Mouse (Mus musculus): Measurements from ENCODE around the gene Cpsf6. TPM values are rescaled to one million over a fixed set of nuclear protein-coding genes. Genes with fewer than 3 reads are reported as not detected.

Cpsf6 gene
- polyA plus RNA-seq, 1 experiment from 2014 or later: 61.0 TPM

GRCm38 (mm10) chr10:117377431-117378290 is 2.2 kb downstream of the Cpsf6 start:
- Histone ChIP-seq H3K9me3 (ENCODE audit: low read length) (no peaks in the 10 kb centered on the region), H3K27ac (ENCODE audit: low read length) (no peak overlapping the region), H3K36me3 (ENCODE audit: insufficient read depth, low read length) (no peaks in the 10 kb centered on the region), H3K4me1 (ENCODE audit: insufficient read depth, low read depth, low read length) (0 out of 2 replicates have a peak, but pooled peaks cover 4% of the 10 kb centered on the region), H3K4me2 (replicated peaks; ENCODE audit: low read depth, low read length) (peak overlapping the region; percentile 75), H3K27me3 (replicated peaks; ENCODE audit: insufficient read depth, low read length) (no peaks in the 10 kb centered on the region), H3K9ac (replicated peaks; ENCODE audit: low read depth) (no peak overlapping the region), H3K4me3 (ENCODE audit: low read depth, low read length) (peak overlapping the region; percentile 99)
- WGBS: 15% methylated on average over 16 of the region's 16 CpGs
- no peak for DNase-seq (ENCODE audit: low spot score)
- ATAC-seq: no peak
- no peak for TF ChIP-seq CTCF (IDR thresholded peaks at IDR 0.05)
- TF ChIP-seq EP300 (IDR thresholded peaks at IDR 0.05): no peak

- WGBS: 0% methylated on average over 43 of the region's 86 CpGs
- DNase-seq (ENCODE audit: low spot score) (peak; percentile 96), ATAC-seq (peak; percentile 98)
Measured at GRCm38 (mm10) chr10:117376580-117377189, 3.1 kb downstream of the Cpsf6 start.

GRCm38 (mm10) chr10:117375841-117376579 is 3.8 kb downstream of the Cpsf6 start:
- H3K9ac ChIP-seq (replicated peaks; ENCODE audit: low read depth): peak overlapping the region; percentile 95
- peak overlapping the region; percentile 75 for H3K4me2 ChIP-seq (replicated peaks; ENCODE audit: low read depth, low read length)
- H3K27me3 ChIP-seq (replicated peaks; ENCODE audit: insufficient read depth, low read length): no peaks in the 10 kb centered on the region
- peak; percentile 70 for ATAC-seq
- peak overlapping the region; percentile 99 for H3K4me3 ChIP-seq (ENCODE audit: low read depth, low read length)
- 0 out of 2 replicates have a peak, but pooled peaks cover 4% of the 10 kb centered on the region for H3K4me1 ChIP-seq (ENCODE audit: insufficient read depth, low read depth, low read length)
- H3K36me3 ChIP-seq (ENCODE audit: insufficient read depth, low read length): no peaks in the 10 kb centered on the region
- WGBS: under 1% methylated on average over 48 of the region's 74 CpGs
- peak overlapping the region; percentile 96 for H3K27ac ChIP-seq (ENCODE audit: low read length)
- TF ChIP-seq CTCF (IDR thresholded peaks at IDR 0.05): no peak
- H3K9me3 ChIP-seq (ENCODE audit: low read length): no peaks in the 10 kb centered on the region
- DNase-seq (ENCODE audit: low spot score): peak; percentile 59

More at GRCm38 (mm10) chr10:117376580-117377189, 3.1 kb downstream of the Cpsf6 start:
- no peaks in the 10 kb centered on the region for H3K27me3 ChIP-seq (replicated peaks; ENCODE audit: insufficient read depth, low read length)
- TF ChIP-seq CTCF (IDR thresholded peaks at IDR 0.05) (peak; percentile 56), EP300 (IDR thresholded peaks at IDR 0.05) (no peak)
- peak overlapping the region; percentile 96 for H3K27ac ChIP-seq (ENCODE audit: low read length)
- H3K4me1 ChIP-seq (ENCODE audit: insufficient read depth, low read depth, low read length): 0 out of 2 replicates have a peak, but pooled peaks cover 4% of the 10 kb centered on the region
- H3K36me3 ChIP-seq (ENCODE audit: insufficient read depth, low read length): no peaks in the 10 kb centered on the region
- H3K4me2 ChIP-seq (replicated peaks; ENCODE audit: low read depth, low read length): peak overlapping the region; percentile 75
- peak overlapping the region; percentile 95 for H3K9ac ChIP-seq (replicated peaks; ENCODE audit: low read depth)
- peak overlapping the region; percentile 99 for H3K4me3 ChIP-seq (ENCODE audit: low read depth, low read length)
- no peaks in the 10 kb centered on the region for H3K9me3 ChIP-seq (ENCODE audit: low read length)

- no peaks in the 10 kb centered on the region for H3K27me3 ChIP-seq (replicated peaks; ENCODE audit: insufficient read depth, low read length)
- peak overlapping the region; percentile 75 for H3K4me2 ChIP-seq (replicated peaks; ENCODE audit: low read depth, low read length)
- no peak overlapping the region for H3K9ac ChIP-seq (replicated peaks; ENCODE audit: low read depth)
- H3K4me1 ChIP-seq (ENCODE audit: insufficient read depth, low read depth, low read length): 0 out of 2 replicates have a peak, but pooled peaks cover 4% of the 10 kb centered on the region
- no peak for TF ChIP-seq CTCF (IDR thresholded peaks at IDR 0.05)
- TF ChIP-seq EP300 (IDR thresholded peaks at IDR 0.05): no peak
- no peaks in the 10 kb centered on the region for H3K36me3 ChIP-seq (ENCODE audit: insufficient read depth, low read length)
- WGBS: 16% methylated on average over 10 of the region's 10 CpGs
- no peak for DNase-seq (ENCODE audit: low spot score)
- H3K4me3 ChIP-seq (ENCODE audit: low read depth, low read length): peak overlapping the region; percentile 99
- no peaks in the 10 kb centered on the region for H3K9me3 ChIP-seq (ENCODE audit: low read length)
- ATAC-seq: no peak
- peak overlapping the region; percentile 96 for H3K27ac ChIP-seq (ENCODE audit: low read length)
Measured at GRCm38 (mm10) chr10:117375163-117375562, 4.7 kb downstream of the Cpsf6 start.

GRCm38 (mm10) chr10:117363106-117363505 is 16.7 kb downstream of the Cpsf6 start:
- Histone ChIP-seq H3K4me3 (ENCODE audit: low read depth, low read length) (no peak overlapping the region), H3K9ac (replicated peaks; ENCODE audit: low read depth) (no peak overlapping the region), H3K9me3 (ENCODE audit: low read length) (no peaks in the 10 kb centered on the region), H3K4me1 (ENCODE audit: insufficient read depth, low read depth, low read length) (no peaks in the 10 kb centered on the region), H3K27me3 (replicated peaks; ENCODE audit: insufficient read depth, low read length) (no peaks in the 10 kb centered on the region), H3K27ac (ENCODE audit: low read length) (no peak overlapping the region), H3K4me2 (replicated peaks; ENCODE audit: low read depth, low read length) (no peak overlapping the region), H3K36me3 (ENCODE audit: insufficient read depth, low read length) (peaks cover 21% of the 10 kb centered on the region)
- DNase-seq (ENCODE audit: low spot score): peak; percentile 74
- 23% methylated on average over 3 of the region's 3 CpGs for WGBS
- TF ChIP-seq EP300 (IDR thresholded peaks at IDR 0.05) (no peak), CTCF (IDR thresholded peaks at IDR 0.05) (peak; percentile 90)
- ATAC-seq: no peak

- no peak overlapping the region for H3K4me2 ChIP-seq (replicated peaks; ENCODE audit: low read depth, low read length)
- ATAC-seq: no peak
- peaks cover 27% of the 10 kb centered on the region for H3K36me3 ChIP-seq (ENCODE audit: insufficient read depth, low read length)
- WGBS: 87% methylated on average over 11 of the region's 11 CpGs
- H3K9me3 ChIP-seq (ENCODE audit: low read length): no peaks in the 10 kb centered on the region
- no peaks in the 10 kb centered on the region for H3K4me1 ChIP-seq (ENCODE audit: insufficient read depth, low read depth, low read length)
- H3K9ac ChIP-seq (replicated peaks; ENCODE audit: low read depth): no peak overlapping the region
- no peak for DNase-seq (ENCODE audit: low spot score)
- no peaks in the 10 kb centered on the region for H3K27me3 ChIP-seq (replicated peaks; ENCODE audit: insufficient read depth, low read length)
- TF ChIP-seq CTCF (IDR thresholded peaks at IDR 0.05) (no peak), EP300 (IDR thresholded peaks at IDR 0.05) (no peak)
- H3K4me3 ChIP-seq (ENCODE audit: low read depth, low read length): no peak overlapping the region
- no peak overlapping the region for H3K27ac ChIP-seq (ENCODE audit: low read length)
Measured at GRCm38 (mm10) chr10:117358891-117359290, 20.9 kb downstream of the Cpsf6 start.

All from lung, postnatal 0 days (tissue).